Mouse (Mus musculus) T-helper 2 cell (primary cell): ENCODE measurements around the gene Hamp2.
"Not testable (repeated sequence)": the region's sequence is repeated elsewhere in the genome, so short reads cannot be mapped to it uniquely, and the experiment has no call there.

Source experiments
- in situ Hi-C: fragments of 300-600 bp; cut with MboI, MseI; formaldehyde crosslinking; loops from one replicate; pipeline ENCODE4 v1.15.1; 2025; ENCODE audit warnings: high pct_unique_total_duplicates

Hamp2 gene

DNA sequence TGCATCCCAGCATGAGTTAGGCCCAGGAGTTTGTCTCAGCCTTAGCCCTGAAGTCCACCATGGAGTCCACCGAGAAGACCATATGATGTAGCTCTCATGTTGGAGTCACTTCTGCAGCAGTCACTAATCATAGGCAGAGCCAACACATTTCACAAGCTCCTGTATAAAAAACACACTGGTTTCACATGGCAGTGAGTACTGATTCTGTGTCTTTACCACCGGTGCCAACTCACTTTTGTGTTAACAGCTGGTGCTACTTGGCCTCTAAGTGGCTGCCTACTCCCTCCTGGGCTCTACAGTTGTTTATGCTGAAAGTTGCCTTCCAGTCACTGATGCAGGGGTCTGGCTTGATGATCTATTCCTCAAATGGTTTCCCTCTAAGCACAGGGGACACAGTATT is at the start of gene Hamp2:
Gene Hamp2 (minus strand): TSS at position 101 of the 400 bp plus-strand sequence.
- in situ Hi-C loops: not testable (repeated sequence)

DNA sequence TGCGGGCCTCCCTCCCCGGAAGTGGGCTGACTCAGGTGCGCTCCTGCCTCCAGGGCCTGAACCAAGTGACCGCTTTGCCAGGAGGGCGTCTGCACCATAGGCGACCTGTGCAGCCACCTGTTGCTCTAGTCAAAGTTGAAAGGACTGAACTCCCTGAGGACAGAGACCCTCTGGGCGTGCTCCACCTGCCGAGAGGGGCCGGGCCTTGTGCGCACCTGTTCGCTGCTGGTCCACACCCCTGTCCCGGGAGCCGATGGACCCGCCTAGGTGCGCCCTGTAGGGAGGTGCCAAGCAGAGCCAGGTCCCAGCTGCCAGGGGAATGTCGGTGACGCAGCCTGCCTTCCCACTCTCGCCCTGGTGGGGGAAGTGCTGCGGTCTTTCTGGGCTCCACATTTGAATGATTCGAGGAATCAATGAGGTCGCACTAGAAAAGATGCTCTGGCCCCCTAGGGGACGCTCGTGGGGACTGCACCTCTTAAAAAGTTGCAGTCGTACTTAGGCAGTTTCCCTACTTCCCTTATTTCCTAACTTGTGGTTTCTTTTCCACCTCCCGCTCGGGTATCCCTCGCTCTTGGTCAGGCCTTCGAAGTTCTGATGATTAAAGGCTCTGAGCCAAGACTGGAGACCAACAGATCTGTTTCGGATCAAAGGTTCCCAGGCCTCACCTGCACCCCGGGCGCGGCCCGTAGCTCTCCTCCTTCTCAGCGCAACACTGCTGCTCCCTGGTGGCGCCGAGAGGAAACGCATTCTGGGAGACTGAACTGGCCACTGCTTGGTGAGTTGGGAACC is 49.2 kb upstream of the Hamp2 start, which contains the start of gene Fam187b:
Gene Fam187b (plus strand): TSS at position 290 of the 789 bp plus-strand sequence.
- in situ Hi-C loops: no loop called here

GRCm38 (mm10) chr7:30973251-30973500 is 48.7 kb upstream of the Hamp2 start, which contains the start of gene Lsr:
Gene Lsr (minus strand): TSS chr7:30973464.
- in situ Hi-C loops: no loop called here

DNA sequence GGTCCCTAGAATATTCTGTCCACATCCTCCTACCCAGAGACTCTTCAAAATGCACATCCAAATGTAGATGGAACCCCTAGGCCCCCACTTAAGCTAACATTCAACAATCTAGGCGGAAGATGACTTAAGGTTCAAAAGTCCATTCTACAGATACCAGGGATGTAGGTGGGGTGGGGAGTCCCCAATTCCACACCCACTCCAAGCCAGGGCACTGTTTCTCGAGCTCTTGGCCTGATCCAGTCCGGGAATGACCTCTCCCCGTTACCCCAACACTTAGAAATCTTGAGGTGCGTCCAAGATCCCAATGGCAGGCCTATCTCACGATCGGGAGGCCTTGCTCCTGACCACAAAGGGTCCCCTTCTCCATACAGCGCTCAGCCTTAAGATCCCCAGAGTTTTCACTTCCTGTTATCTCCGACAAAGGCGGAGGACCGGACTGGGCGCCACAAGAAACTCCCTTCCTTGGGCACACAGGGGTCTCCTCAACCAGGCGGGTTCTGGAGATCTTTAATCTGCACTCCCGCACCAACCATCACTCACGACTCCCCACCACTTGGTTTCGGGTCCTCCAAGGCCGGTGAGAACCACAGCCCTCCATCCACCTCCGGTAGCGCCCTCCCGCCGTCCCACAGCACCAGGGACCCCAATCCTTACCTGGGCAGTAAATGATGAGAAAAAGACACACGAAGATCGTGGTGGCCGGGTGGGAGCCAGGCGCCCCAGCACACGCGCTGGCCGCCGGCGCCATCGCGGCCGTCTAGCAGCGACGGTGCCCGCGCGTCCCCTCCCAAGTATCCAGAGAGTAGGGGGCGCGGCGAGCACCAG is 48.2 kb upstream of the Hamp2 start:
- in situ Hi-C loops: no loop called here

DNA sequence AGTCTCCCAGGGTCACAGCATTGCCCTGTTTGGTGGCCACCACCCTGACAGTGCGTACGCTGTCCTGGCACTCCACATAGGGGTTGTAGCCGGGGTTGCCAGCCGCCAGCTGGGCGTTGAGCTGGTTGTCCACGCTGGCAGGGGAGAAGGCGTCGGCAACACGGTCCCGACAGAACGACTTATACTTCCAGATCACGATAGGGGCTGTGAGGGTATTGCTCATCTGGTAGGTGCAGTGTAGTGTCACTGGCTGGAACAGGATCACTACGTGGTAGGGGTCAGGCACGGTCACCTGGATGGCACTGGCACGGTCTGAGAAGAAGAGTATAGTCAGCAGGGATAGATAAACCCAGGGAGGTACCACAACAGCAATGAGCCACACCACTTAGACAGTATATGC is 47.4 kb upstream of the Hamp2 start:
- in situ Hi-C loops: no loop called here

DNA sequence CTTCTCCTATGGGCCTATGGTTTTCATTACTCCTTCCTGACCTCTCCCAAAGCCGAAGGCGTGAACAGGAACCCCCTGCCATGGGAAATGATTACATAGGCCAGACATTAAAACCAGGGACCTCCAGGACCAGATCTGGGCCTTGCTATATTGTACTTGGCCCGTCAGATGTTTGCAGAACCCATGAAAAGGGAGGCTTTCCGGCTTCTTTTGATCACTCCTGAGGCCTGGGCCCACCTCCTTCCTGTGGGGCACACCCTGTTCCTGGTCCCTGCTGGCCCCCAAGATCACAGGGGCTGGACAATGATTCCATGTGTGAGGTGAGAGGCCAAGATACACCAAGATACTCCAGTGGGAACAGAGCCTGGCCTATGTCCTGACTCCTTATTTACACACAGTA is 44.7 kb upstream of the Hamp2 start:
- in situ Hi-C loops: no loop called here

DNA sequence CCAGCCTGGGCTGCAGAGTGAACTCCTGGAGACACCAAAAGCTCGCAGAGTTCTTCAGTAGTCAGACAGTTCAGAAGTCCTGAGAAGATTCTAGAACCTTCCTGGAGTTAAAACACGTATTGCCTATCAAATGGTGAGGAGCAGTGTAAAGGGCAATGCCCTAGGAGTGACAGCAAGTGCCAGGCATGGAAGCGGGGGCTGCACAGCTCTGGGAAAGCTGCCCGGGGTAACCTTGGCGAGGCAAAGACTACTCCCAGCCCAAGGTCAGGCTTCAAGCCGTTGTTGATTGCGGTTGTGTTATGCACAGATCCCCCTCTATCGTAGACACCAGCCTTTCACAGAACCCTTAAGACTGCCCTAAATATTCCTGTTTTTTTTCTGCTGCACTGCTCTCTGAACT is 44.1 kb upstream of the Hamp2 start:
- in situ Hi-C loops: no loop called here

DNA sequence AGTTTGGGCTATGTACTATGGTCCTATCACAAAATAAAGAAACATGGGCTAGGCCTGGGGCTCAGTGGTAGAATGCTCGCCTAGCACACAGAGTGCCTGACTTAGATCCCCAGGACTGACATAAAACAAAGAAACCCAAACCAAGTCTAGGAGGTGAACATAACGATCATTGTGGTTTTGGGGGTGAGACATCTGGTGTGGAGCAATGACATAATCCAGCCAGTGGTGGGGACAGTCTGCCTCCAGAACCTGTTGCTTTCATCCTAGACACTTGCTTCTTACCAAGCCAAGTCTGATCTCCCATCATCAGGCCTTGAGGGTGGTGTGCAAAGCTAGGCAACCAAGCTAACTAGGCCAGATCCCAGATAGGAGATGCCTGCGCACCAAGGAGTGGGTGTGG is 42.2 kb upstream of the Hamp2 start:
- in situ Hi-C loops: no loop called here

DNA sequence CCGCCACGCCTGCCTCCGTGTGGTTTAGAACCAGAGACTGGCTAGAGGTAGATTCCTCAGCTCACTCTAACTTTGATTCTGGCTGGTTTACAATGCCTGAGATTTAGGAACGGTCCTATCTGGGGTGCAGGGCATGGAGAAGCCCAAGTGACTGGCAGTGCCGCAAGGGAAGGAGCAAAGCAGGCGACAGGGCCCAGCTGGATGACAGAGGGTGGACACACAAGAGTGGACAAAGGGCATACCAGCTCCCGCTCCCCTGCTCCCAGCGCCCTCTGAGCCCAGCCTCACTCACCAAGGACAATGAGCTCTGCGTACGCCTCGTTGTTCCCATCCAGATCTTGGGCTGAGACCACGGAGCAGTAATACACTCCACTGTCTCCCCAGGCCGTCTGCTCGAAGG is 41.2 kb upstream of the Hamp2 start:
- in situ Hi-C loops: no loop called here

DNA sequence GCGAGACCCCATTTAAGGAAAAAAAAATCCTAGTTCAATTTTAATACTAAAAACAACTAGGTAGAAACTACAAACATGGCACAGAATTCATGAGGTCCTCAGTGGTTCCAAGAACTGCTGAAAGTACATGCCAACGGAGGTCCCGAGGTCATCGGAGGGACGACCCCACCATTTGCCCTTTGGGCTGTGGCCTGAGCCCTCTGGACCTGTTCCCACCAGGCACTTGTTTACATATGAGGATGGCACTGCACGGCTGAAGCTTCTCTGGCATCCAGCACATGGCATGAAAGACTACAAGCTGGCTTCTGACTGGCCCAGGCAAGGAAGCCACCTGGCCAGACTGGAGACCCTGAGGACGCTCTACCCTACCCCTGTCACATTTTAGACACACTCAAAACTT is 39.9 kb upstream of the Hamp2 start:
- in situ Hi-C loops: no loop called here

DNA sequence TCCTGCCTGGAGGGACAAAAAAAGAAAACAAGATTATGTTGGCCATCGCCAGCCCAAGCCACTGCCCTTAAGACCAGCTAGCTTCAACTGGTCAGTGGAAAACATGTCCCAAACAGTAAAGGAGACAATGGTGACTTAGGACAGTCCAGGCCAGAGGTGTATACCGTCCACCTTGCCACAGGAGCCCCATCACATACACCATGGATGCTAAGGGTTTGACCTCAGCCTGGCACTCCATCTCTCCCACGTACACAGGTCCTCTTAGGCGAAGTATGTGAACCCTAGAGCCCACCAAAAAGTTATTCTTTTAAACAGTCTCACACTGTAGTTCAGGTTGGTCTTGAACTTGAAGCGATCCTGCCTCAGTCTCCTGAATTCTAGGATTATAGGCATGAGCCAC is 38.4 kb upstream of the Hamp2 start:
- in situ Hi-C loops: no loop called here

GRCm38 (mm10) chr7:30959786-30960349 is 35.4 kb upstream of the Hamp2 start:
- in situ Hi-C loops: loop anchor here (10.0 kb wide), 1 partner anchor 305 kb away; the partner anchor contains the start of gene Rbm42

- in situ Hi-C loops: loop anchor here (10.0 kb wide), 1 partner anchor 304 kb away; the partner anchor contains the start of gene Rbm42
Measured at GRCm38 (mm10) chr7:30958866-30959487, 34.5 kb upstream of the Hamp2 start.

- in situ Hi-C loops: loop anchor here (10.0 kb wide), 1 partner anchor 303 kb away; the partner anchor contains the start of gene Rbm42
Measured at GRCm38 (mm10) chr7:30958109-30958865, 33.8 kb upstream of the Hamp2 start.

DNA sequence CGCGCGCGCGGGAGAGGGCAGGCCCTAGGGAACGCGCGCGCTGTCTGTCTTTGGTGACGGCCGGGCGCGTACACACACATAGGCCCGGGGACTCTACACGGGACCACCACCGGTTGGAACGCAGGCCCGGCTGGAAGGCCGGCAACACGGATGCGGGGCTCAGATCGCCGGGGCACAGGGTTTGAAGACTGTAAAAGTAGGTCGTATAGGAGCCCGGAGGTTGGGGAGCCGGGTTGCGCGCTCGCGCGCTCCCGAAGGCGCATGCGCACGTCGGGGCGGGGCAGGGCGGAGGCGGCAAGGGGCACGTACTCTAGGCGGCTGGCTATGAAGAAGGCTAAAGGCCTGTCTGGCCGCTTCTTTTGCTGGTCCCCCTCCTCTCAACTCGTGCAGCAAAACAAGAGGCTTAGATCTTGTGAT is 32.9 kb upstream of the Hamp2 start:
- in situ Hi-C loops: loop anchor here (10.0 kb wide), 1 partner anchor 303 kb away; the partner anchor contains the start of gene Rbm42

GRCm38 (mm10) chr7:30956756-30957366 is 32.4 kb upstream of the Hamp2 start, which contains the start of gene Usf2:
Gene Usf2 (minus strand): TSS chr7:30956803.
- in situ Hi-C loops: loop anchor here (10.0 kb wide), 1 partner anchor 302 kb away; the partner anchor contains the start of gene Rbm42

DNA sequence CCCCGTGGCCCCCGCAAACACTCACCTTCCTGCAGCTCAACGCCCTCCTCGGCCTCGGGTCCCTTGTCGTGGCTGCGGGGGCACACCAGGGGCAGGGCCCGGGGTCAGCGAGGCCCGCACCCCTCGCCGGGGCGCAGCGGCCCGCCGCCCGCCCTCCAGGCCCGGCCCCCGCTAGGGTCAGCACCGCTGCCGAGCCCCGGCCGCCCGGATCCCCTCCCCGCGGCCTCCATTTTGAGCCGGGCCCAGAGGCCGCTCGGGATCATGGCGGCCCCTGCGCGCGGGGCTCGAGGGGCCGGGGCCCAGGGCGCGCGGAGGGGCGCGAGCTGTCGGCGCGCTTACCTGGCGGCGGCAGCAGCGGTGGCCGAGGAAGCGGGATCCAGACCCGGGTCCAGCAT is 31.9 kb upstream of the Hamp2 start:
- in situ Hi-C loops: loop anchor here (10.0 kb wide), 1 partner anchor 302 kb away; the partner anchor contains the start of gene Rbm42

- in situ Hi-C loops: loop anchor here (10.0 kb wide), 1 partner anchor 301 kb away; the partner anchor contains the start of gene Rbm42
Measured at GRCm38 (mm10) chr7:30955584-30956356, 31.3 kb upstream of the Hamp2 start.

GRCm38 (mm10) chr7:30954971-30955520 is 30.6 kb upstream of the Hamp2 start:
- in situ Hi-C loops: loop anchor here (10.0 kb wide), 1 partner anchor 300 kb away; the partner anchor contains the start of gene Rbm42
